Mouse (Mus musculus): ENCODE data around the gene Klhl3.
A peak's percentile ranks its signal among the peaks of the same experiment; 100 is the strongest.

The Klhl3 gene

GRCm38 (mm10) chr13:58065316-58065715 lies 48.1 kb downstream of the Klhl3 start:
- no peak for DNase-seq

GRCm38 (mm10) chr13:58057953-58058870 lies 55.2 kb downstream of the Klhl3 start:
- DNase-seq = peak; percentile 54

- DNase-seq = no peak
These were observed 56.8 kb downstream of the Klhl3 start for GRCm38 (mm10) chr13:58056618-58057017.

- no peak for DNase-seq
These were observed 59.8 kb downstream of the Klhl3 start for GRCm38 (mm10) chr13:58053628-58054027.

GRCm38 (mm10) chr13:58051654-58052053 lies 61.7 kb downstream of the Klhl3 start:
- DNase-seq = no peak

GRCm38 (mm10) chr13:58051251-58051650 lies 62.1 kb downstream of the Klhl3 start:
- no peak for DNase-seq

- DNase-seq = no peak
These were observed 64.3 kb downstream of the Klhl3 start for GRCm38 (mm10) chr13:58049121-58049520.

GRCm38 (mm10) chr13:58048076-58048475 lies 65.3 kb downstream of the Klhl3 start:
- DNase-seq = no peak

- DNase-seq = no peak
These were observed 67.2 kb downstream of the Klhl3 start for GRCm38 (mm10) chr13:58046178-58046577.

GRCm38 (mm10) chr13:58045278-58045677 lies 68.1 kb downstream of the Klhl3 start:
- DNase-seq = no peak

- peak; percentile 42 for DNase-seq
These were observed 70.1 kb downstream of the Klhl3 start for GRCm38 (mm10) chr13:58043278-58043677.

- no peak for DNase-seq
These were observed 73.3 kb downstream of the Klhl3 start for GRCm38 (mm10) chr13:58040112-58040511.

GRCm38 (mm10) chr13:58037506-58037905 lies 75.9 kb downstream of the Klhl3 start:
- DNase-seq = no peak

GRCm38 (mm10) chr13:58035470-58036156 lies 77.8 kb downstream of the Klhl3 start:
- peak; percentile 63 for DNase-seq

GRCm38 (mm10) chr13:58034985-58035384 lies 78.4 kb downstream of the Klhl3 start:
- DNase-seq = no peak

GRCm38 (mm10) chr13:58034507-58034906 lies 78.9 kb downstream of the Klhl3 start:
- DNase-seq = no peak

GRCm38 (mm10) chr13:58031755-58032154 lies 81.6 kb downstream of the Klhl3 start:
- DNase-seq = no peak

- no peak for DNase-seq
These were observed 86.3 kb downstream of the Klhl3 start for GRCm38 (mm10) chr13:58027115-58027514.

- no peak for DNase-seq
These were observed 87.5 kb downstream of the Klhl3 start for GRCm38 (mm10) chr13:58025701-58026414.

GRCm38 (mm10) chr13:58023726-58024453 lies 89.5 kb downstream of the Klhl3 start:
- DNase-seq = peak; percentile 57

- DNase-seq = no peak
These were observed 90.3 kb downstream of the Klhl3 start for GRCm38 (mm10) chr13:58023001-58023560.

GRCm38 (mm10) chr13:58020428-58020827 lies 93.0 kb downstream of the Klhl3 start:
- no peak for DNase-seq

Data from layer of hippocampus, adult 9-11 months (tissue).